Mouse (Mus musculus) layer of hippocampus, adult 2 months (tissue): Measurements from ENCODE around the gene Kif26b. TPM values are rescaled to one million over a fixed set of nuclear protein-coding genes. Genes with fewer than 3 reads are reported as not detected.
A peak's percentile ranks its signal among the peaks of the same experiment; 100 is the strongest.

ENCODE experiments used
- DNase-seq, 2 experiments: peaks; one replicate each; pipeline ENCODE4 v3.0.0; 2022; ENCODE audit warnings: low spot score in 2 of 2
- H3K27ac ChIP-seq: fragments of 200-600 bp; 2 replicates; pipeline ENCODE4 v1.8.1; 2022
- H3K4me3 ChIP-seq: fragments of 200-600 bp; 2 replicates; pipeline ENCODE4 v1.8.1; 2022; ENCODE audit warnings: mild to moderate bottlenecking
- CTCF ChIP-seq: fragments of 200-600 bp; conservative IDR thresholded peaks from 2 replicates; pipeline ENCODE4 v1.8.1; 2022; ENCODE audit warnings: antibody characterized with exemption, mild to moderate bottlenecking, moderate library complexity
- long read RNA-seq, 2 experiments: library from polyadenylated mRNA; stranded (forward); transcript quantifications; one replicate each; pipeline ENCODE4 v2.0.0; 2021; ENCODE audit warnings: borderline mapping rate in 2 of 2
- total RNA-seq, 2 experiments: library from RNA; stranded (reverse); gene quantifications; 2 replicates each; pipeline ENCODE4 v1.2.3; 2021

Kif26b gene
- 10 to 100 TPM; 21.3 to 23.8 TPM for total RNA-seq
- long read RNA-seq, experiment 1, partial matches to known transcripts: 1 of 2 reads
- long read RNA-seq, experiment 1, other reads (novel, unspliced or antisense): 1 of 2 reads
- long read RNA-seq, experiment 2, partial matches to known transcripts: 0 of 6 reads
- long read RNA-seq, experiment 2, other reads (novel, unspliced or antisense): 6 of 6 reads

DNA sequence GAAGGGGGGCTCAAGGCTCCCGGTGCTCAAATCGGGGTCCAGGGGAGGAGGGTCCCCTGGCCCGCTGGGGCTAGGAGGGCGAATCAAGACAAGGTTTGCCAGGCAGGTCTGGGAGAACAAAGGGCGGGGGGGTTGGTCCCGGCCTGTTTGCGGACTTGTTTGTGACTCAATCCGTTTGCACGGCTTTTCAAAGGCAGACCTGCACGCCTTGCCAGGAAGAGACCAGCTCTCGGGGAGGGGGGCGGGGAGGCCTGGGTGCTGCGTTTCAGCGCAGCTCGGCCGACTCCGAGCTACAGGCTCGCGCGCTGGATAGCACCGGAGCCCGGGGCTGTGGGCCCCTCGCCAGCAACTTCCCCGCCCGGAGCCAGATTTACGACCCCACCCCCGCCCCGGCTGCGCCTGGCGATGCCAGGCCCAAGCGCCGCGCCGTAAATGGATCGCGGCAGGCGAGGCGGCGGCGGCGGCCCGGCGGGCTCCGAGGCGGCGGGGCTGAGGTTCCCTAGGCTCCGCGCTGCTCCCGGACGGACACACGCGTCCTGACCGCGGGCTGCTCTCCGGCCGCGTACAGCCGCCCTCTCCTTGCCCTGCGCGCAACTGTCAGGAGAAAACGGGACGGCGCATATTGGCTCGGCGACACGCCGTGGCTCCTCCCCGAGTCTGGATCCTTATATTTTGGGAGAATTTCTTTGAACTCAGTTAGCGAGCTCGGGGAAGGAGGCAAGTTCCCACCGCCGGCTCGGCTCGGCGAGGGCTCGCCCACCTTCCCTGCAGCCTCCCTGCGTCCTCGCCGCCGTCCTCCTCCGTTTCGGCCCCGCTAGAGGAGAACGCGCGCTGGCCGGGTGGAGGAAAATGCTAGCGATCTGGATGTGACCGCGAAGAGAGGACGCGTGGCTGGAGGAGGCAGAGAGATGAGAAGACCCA lies at the start of gene Kif26b:
Kif26b (plus strand) TSS at position 695 of the 921 bp plus-strand sequence.
- no peak for TF ChIP-seq CTCF
- peak; percentile 24 to 40 for DNase-seq
- H3K27ac ChIP-seq: peak within 1 kb of the TSS; percentile 88

DNA sequence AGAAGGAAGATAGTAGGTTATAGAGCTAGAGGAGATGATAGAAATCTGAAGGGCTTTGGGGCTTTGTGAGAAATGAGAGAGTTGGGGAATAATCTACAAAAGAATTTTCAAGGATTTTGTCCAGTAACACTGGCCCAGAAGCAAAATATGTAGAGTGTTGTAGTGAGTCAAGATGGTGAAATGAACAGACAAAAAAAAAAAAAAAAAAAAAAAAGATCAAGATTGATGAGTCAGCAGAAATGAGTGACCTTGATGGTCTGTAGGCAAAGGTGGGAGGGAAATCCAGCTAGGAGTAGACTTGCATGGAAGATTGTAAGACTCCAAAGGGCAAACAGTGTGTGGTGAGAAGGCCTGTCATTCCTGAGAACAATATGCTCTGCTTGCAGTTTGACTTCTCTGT lies 45.1 kb upstream of the Kif26b start:
- DNase-seq: no peak
- Histone ChIP-seq H3K4me3 (no peak overlapping the region), H3K27ac (no peak overlapping the region)
- no peak for TF ChIP-seq CTCF

More for the DNA sequence above, at the start of gene Kif26b:
- peak within 1 kb of the TSS; percentile 83 for H3K4me3 ChIP-seq

DNA sequence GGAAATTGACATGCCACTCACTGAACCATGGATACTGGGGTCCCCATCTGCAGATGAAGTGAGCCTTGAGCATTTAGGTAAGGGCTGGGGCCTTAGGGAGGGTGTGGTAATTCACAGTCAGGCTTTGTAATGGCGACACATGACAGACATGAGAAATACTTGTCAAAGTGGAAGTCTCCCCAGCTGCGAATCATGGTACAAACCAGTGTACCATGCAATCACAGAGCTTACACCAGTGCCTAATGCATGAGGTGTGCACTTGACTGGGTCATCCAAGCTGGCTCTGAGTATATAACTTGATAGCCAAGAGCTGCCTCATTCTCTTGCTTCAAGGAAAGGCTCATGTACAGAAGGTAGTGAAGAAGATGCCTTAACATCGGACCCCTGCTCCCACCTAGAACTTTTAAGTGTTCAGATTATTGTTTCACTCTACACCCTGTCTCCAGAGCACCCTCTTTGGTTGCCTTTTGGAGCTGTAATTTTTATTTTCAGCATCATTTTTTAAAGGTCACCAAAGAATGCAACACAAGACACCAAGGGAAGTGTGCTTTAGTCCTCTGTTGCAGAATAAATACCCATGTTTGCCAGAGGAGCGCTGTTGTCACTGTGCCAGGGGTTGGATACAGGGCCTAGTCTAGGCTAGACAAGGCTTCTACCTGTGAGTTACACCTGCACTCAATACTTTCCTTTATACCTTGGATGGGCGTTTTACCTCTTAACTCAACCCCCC lies 43.6 kb upstream of the Kif26b start:
- H3K27ac ChIP-seq: no peak overlapping the region
- H3K4me3 ChIP-seq: no peak overlapping the region
- no peak for DNase-seq
- TF ChIP-seq CTCF: peak; percentile 40

DNA sequence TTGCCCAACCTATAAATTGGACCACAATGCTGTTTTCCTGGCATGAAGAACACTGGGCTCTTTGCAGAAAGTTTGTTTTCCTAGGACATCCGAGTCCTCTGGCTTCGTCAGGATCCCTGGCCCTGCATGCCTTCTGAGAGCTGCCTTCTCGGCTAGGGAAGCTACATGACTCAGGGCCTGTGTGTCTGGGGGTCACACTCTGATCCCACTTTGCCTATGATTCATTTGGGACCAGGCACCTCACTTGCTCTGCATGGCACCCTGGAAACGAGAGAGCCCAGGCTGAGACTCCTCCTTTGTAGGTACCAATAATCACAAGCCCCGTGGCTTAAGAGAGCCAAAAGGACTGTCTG lies 43.1 kb upstream of the Kif26b start:
- no peak for DNase-seq
- TF ChIP-seq CTCF: no peak
- no peak overlapping the region for H3K27ac ChIP-seq

DNA sequence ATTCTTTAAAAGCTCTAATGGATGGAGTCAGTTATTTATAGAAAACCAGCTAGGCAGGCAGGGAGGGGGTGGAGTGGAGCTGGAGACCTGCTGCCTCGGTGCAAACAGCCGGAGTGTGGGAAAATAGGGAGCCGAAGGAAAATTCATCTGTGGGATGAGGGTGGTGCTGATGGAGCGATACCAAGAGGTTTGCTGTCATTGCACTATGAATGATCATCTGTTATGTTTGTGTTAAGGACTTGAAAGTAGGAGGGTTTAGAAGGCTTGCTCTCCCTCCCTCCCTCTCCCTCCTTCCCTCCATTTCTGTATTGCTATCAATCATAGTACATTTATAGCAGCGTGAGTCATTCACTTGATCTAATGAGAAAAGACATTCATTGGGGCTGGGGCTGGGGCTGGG lies 42.1 kb upstream of the Kif26b start:
- no peak for TF ChIP-seq CTCF
- Histone ChIP-seq H3K27ac (peak overlapping the region; percentile 47; the same call in 1 of the 2 replicates), H3K4me3 (no peak overlapping the region)
- DNase-seq: peak; percentile 56 to 84

More for the DNA sequence above, 43.1 kb upstream of the Kif26b start:
- H3K4me3 ChIP-seq: no peak overlapping the region

DNA sequence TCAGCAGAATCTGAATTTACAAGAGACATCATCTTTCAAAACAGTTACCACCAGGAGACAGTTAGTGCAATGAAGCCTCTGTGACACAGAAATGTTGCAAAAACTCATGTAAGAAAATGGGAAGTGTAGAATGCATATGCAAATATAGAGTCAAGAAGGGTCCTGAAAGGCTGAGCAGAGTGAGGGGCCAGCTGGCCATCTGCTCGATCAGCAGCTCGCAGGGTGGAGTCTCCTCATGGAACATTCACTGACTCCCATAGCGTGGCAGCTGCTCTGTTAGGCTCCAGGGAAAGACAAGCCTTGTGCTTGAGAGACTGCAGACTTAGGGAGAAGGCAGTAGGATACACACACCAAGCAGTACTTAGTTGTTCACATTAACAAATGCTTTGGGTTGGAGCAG lies 39.8 kb upstream of the Kif26b start:
- Histone ChIP-seq H3K27ac (0 out of 2 replicates have a peak overlapping the region, but pooled peaks have one; percentile 6), H3K4me3 (no peak overlapping the region)
- DNase-seq: peak in 1 of 2 experiments; percentile 10
- TF ChIP-seq CTCF: no peak

DNA sequence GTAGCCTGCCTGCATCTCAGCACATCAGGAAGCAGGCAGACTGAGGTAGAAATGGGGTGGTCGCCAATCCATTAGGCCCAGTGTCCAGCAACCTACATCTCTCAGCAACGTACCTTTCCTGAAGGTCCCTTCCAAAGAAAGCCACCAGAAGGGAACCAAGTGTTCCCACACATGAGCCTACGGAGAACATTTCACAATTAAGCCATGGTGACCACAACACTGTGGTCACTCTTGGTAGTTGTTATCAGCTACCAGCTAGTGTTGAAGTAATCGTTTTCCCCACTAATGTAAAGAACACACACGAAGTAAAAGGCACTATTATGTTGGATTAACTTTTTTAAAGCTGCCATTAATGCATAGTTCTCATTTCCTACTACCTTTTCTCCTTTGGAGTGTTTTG lies 37.2 kb upstream of the Kif26b start:
- no peak overlapping the region for H3K27ac ChIP-seq
- H3K4me3 ChIP-seq: no peak overlapping the region
- TF ChIP-seq CTCF: no peak
- DNase-seq: no peak

DNA sequence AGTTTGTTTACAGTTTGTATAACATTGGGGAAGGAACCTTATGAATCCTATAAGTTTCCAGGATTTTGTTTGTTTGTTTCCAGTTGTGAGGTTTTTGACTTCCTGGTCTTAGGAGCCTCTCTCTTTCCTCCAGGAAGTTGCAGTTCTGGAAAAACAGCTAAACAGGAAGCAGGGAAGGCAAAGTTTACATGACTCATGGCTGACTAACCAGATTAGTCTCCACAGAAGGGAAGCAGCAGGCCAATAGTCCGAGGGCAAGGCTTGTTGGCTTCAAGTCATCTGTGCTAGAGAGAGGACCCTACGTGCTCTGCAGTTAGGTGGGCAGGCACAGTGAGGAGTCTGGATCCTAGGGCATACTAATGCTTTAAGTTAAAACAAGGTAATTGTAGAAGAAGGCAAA lies 36.4 kb upstream of the Kif26b start:
- DNase-seq: no peak
- no peak overlapping the region for H3K4me3 ChIP-seq
- no peak overlapping the region for H3K27ac ChIP-seq
- TF ChIP-seq CTCF: no peak

DNA sequence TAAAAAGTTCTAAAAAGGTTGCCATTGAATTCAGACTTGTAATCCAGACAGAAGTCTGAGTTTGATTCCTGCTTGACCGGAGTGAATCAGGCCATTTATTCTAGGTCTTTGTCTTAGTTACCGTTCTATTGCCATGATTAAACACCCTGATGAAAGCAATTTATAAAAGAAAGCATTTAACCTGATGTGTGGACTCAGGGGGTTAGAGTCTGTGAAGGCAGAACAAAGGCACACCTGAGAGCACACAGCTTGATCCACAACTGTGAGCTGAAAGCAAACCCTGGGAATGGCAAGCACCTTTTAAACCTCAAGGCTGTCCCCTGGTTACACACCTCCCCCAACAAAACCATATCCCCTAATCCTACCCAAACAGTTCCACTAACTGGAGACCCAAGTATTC lies 32.7 kb upstream of the Kif26b start:
- no peak overlapping the region for H3K27ac ChIP-seq
- DNase-seq: no peak
- no peak overlapping the region for H3K4me3 ChIP-seq
- no peak for TF ChIP-seq CTCF

DNA sequence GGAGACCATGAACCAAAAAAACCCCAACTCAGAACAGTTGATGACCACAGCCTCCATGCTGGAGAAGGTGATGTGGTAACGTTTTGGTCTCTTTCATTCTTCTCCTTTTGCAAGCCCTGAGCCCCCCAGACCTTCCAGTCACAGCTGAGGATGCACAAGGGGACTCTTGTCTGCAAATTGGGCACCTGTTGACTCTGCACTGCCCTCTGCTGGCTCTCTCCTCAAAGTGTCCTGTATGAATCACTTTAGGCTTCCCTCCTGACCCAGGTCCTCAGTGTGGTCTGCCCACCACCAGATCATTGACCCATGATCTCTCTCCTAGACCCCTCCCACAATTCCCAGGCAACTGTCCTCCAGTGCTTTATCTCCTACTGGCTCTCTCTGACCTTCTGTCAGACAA lies 32.1 kb upstream of the Kif26b start:
- peak; percentile 76 for TF ChIP-seq CTCF
- no peak overlapping the region for H3K4me3 ChIP-seq
- peak; percentile 11 to 44 for DNase-seq
- no peak overlapping the region for H3K27ac ChIP-seq

DNA sequence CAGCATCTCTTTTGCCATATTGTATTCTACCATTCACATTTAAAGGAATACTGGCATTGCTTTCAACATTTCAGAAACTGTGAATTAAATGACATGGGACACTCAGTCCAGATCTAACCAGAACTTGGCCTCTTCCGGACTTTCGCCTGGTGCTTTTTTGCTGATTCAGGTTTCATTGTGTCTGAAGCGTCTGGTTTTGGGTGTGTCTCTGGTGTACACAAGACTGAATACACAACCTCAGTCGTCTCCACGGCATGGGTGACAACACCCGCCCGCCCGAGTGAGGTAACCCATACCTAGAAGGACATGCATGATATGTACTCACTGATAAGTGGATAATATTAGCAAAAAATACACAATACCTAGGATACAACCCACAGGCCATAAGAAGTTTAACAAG lies 22.0 kb upstream of the Kif26b start:
- TF ChIP-seq CTCF: no peak
- H3K4me3 ChIP-seq: no peak overlapping the region
- no peak overlapping the region for H3K27ac ChIP-seq
- DNase-seq: no peak

DNA sequence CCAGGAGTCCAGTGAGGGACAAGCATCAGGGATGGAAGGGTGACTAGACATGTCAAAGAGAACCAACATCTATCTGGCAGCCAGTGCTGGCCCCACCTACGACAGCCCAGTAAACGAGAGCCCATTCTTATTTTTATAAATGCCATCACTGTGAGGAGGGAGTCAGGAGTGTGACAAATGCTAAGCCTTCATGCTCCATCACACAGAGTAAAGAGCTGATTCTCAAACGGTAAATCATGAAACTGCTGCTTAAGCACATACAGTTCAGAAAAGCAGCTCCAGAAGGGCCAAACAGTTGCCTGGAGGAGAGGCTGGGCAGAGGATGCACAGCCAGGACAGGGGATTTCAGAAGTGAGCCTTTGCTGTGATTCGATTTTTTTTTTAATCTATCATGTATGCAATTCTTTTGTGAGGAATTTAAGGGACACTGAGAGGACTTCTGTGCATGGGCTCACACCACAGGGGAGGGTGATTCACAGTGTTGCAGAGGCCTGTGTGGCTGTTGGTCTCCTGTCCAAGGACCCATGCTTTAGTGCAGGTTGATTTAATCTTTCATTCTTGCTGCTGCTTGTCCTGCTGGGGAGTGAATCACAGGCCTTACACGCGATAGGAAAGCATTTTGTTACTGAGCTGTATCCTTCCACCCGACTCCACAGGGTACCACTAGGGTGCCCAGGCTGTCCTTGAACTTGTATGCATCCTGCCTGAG lies 16.4 kb upstream of the Kif26b start:
- DNase-seq: no peak
- no peak overlapping the region for H3K27ac ChIP-seq
- no peak for TF ChIP-seq CTCF
- no peak overlapping the region for H3K4me3 ChIP-seq
